Mouse (Mus musculus) G1E (cell line): Measurements from ENCODE around the gene Akt1s1.

Experiments
- CTCF ChIP-seq: IDR thresholded peaks from 2 replicates; pipeline ENCODE4 v1.5.1; 2012; ENCODE audit warnings: low read depth, low read length, inconsistent platforms, mixed read lengths
- GATA1 ChIP-seq: IDR thresholded peaks from 2 replicates; pipeline ENCODE4 v1.6.1; 2012; ENCODE audit warnings: borderline replicate concordance, low read length, inconsistent platforms, mixed read lengths
- POLR2AphosphoS5 ChIP-seq: IDR thresholded peaks from 2 replicates; pipeline ENCODE4 v1.6.1; 2012; ENCODE audit warnings: low read depth, low read length, inconsistent platforms; ENCODE audit not compliant: insufficient replicate concordance

GRCm38 (mm10) chr7:44851625-44852234, 2.9 kb downstream of the Akt1s1 start:
- TF ChIP-seq CTCF (no peak), GATA1 (no peak), POLR2AphosphoS5 (no peak)
